Mouse (Mus musculus): ENCODE data around the gene Hist1h2bg.

DNA sequence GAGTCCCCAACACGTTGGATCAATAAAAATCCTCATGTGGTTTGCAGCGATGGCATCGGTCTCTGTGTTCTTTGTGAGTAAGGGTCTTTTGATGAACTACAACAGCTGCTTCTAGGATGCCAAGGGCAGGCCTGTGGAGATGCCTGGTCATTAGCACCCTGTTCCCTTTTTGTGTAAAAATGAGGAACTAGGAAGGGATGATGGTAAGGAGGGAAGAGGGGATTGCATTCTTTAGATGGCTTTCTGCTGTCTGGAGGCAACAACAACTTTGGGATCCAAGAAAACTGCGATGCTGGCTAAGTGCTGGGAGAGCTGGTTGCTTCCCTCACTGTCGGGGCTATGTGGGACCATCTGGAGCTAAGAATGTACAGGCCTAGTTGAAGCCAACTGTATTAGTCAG lies 32.9 kb upstream of the Hist1h2bg start:
- TF ChIP-seq CTCF (IDR thresholded peaks at IDR 0.05; ENCODE audit: control insufficient read depth, insufficient read depth, low read length) (no peak), POLR2A (IDR thresholded peaks at IDR 0.05; ENCODE audit: borderline replicate concordance, control insufficient read depth, low read depth, low read length) (no peak)
